In genomic region chr9:115708199-115708934, GRCm38 (mm10) we compare ENCODE assay signal across 9 mouse cellular contexts.
A peak's percentile ranks its signal among the peaks of the same experiment; 100 is the strongest.
DNase-seq lines count a peak whose midpoint lies in the region; ATAC-seq lines count a peak whose summit lies in the region.
"Had no signal": no experiment of that assay in that cellular context is flagged by ENCODE, and none has a peak within 500 bp of the region (broad histone marks: within the 10 kb centered on the region; RNA-seq: fewer than 3 reads in every experiment).

No protein-coding gene starts in this region.

- H3K9ac ChIP-seq in forebrain, embryonic 15.5 days (replicated peaks), result no peak overlapping the region
- H3K9ac ChIP-seq in stomach, embryonic 15.5 days, result no peak overlapping the region
- H3K9ac ChIP-seq: embryonic facial prominence, embryonic 15.5 days had no signal

- peaks cover 10% of the 10 kb centered on the region for H3K4me1 ChIP-seq in forebrain, embryonic 15.5 days
- H3K4me1 ChIP-seq in stomach, embryonic 15.5 days, result peaks cover 6% of the 10 kb centered on the region; the same call in 1 of the 2 replicates
- H3K4me1 ChIP-seq: embryonic facial prominence, embryonic 15.5 days had no signal

- no peak overlapping the region for H3K4me3 ChIP-seq in forebrain, embryonic 15.5 days
- H3K4me3 ChIP-seq in stomach, embryonic 15.5 days (replicated peaks), result no peak overlapping the region
- H3K4me3 ChIP-seq: embryonic facial prominence, embryonic 15.5 days had no signal

- H3K27ac ChIP-seq in forebrain, embryonic 15.5 days (replicated peaks), result peak overlapping the region; percentile 73
- H3K27ac ChIP-seq in stomach, embryonic 15.5 days, result peak overlapping the region; percentile 74
- H3K27ac ChIP-seq: embryonic facial prominence, embryonic 15.5 days had no signal

- peak; percentile 95 for ATAC-seq in forebrain, embryonic 15.5 days (replicated peaks)
- peak; percentile 83; the same call in 1 of the 2 replicates for ATAC-seq in stomach, embryonic 15.5 days (ENCODE audit: insufficient read depth, low FRiP score, low read depth)

- H3K9me3 ChIP-seq in forebrain, embryonic 15.5 days, result no peaks in the 10 kb centered on the region
- H3K9me3 ChIP-seq in stomach, embryonic 15.5 days, result no peaks in the 10 kb centered on the region
- H3K9me3 ChIP-seq: embryonic facial prominence, embryonic 15.5 days had no signal

- 25% methylated on average over 8 of the region's 8 CpGs for WGBS in forebrain, embryonic 15.5 days
- 26% methylated on average over 8 of the region's 8 CpGs for WGBS in stomach, embryonic 15.5 days

- peak overlapping the region; percentile 23 for H3K4me2 ChIP-seq in forebrain, embryonic 15.5 days (replicated peaks)
- no peak overlapping the region for H3K4me2 ChIP-seq in stomach, embryonic 15.5 days
- H3K4me2 ChIP-seq: embryonic facial prominence, embryonic 15.5 days had no signal

- H3K36me3 ChIP-seq in forebrain, embryonic 15.5 days, result no peaks in the 10 kb centered on the region
- no peaks in the 10 kb centered on the region for H3K36me3 ChIP-seq in stomach, embryonic 15.5 days
- H3K36me3 ChIP-seq: embryonic facial prominence, embryonic 15.5 days had no signal

- DNase-seq in left cerebral cortex, adult 11 months (ENCODE audit: low spot score), result peak; percentile 11
- no peak for DNase-seq in left cerebral cortex, adult 8-10 months (ENCODE audit: low spot score in 2 of 2)
- DNase-seq in heart, postnatal 4 days, result peak; percentile 57
- peak; percentile 14 to 33 for DNase-seq in layer of hippocampus, postnatal 10 days (ENCODE audit: low spot score in 2 of 2)
- peak; percentile 66 to 75 for DNase-seq in lung, postnatal 4 days
- DNase-seq in c-Kit-positive CD71-positive TER-119-positive erythroid progenitor cells, embryonic 14.5 days (ENCODE audit: low spot score), result no peak

- no peaks in the 10 kb centered on the region for H3K27me3 ChIP-seq in forebrain, embryonic 15.5 days
- H3K27me3 ChIP-seq in stomach, embryonic 15.5 days (replicated peaks), result no peaks in the 10 kb centered on the region
- H3K27me3 ChIP-seq: embryonic facial prominence, embryonic 15.5 days had no signal

Comparison
In these comparisons a context has a peak if more than half of its experiments do, and no peak if none do; other contexts are left out.
1. DNase-seq: peak in left cerebral cortex, adult 11 months (single experiment), heart, postnatal 4 days (single experiment), layer of hippocampus, postnatal 10 days (2 of 2) and lung, postnatal 4 days (2 of 2); none in left cerebral cortex, adult 8-10 months (0 of 2) and c-Kit-positive CD71-positive TER-119-positive erythroid progenitor cells, embryonic 14.5 days (single experiment).